Mouse (Mus musculus) E14TG2a.4 (cell line): ENCODE data around the gene Fam122a.

Experiments used
- CTCF ChIP-seq: conservative IDR thresholded peaks from 2 replicates; pipeline ENCODE4 v1.5.1; 2014; ENCODE audit warnings: low read length
- NANOG ChIP-seq: IDR thresholded peaks from 2 replicates; pipeline ENCODE4 v1.6.1; 2014; ENCODE audit warnings: borderline replicate concordance, low read length, mixed read lengths
- POU5F1 ChIP-seq: IDR thresholded peaks from 2 replicates; pipeline ENCODE4 v1.6.1; 2014; ENCODE audit warnings: low read length, borderline replicate concordance

- no peak for TF ChIP-seq NANOG
- no peak for TF ChIP-seq CTCF
- TF ChIP-seq POU5F1, result no peak
These were observed 46.5 kb upstream of the Fam122a start for GRCm38 (mm10) chr19:24523476-24524313.
